Mouse (Mus musculus) intestine, embryonic 15.5 days (tissue): ENCODE measurements around the gene Arhgap28. TPM values are rescaled to one million over a fixed set of nuclear protein-coding genes. Genes with fewer than 3 reads are reported as not detected.

ENCODE experiments used
- ATAC-seq: fragments of 200-750 bp; cut with Nextera tagmentation; 2 replicates; pipeline ENCODE4 v1.8.0; 2017; ENCODE audit warnings: moderate TSS enrichment, moderate library complexity
- H3K27ac ChIP-seq: fragments of 300-500 bp; sonication (generic); 2 replicates; pipeline ENCODE4 v1.5.1; 2015; ENCODE audit warnings: mild to moderate bottlenecking, inconsistent platforms
- H3K27me3 ChIP-seq: fragments of 300-500 bp; sonication (generic); replicated peaks from 2 replicates; pipeline ENCODE4 v1.6.1; 2015; ENCODE audit warnings: inconsistent platforms
- H3K36me3 ChIP-seq: fragments of 300-500 bp; sonication (generic); 2 replicates; pipeline ENCODE4 v1.6.1; 2015; ENCODE audit warnings: inconsistent platforms
- H3K4me1 ChIP-seq: fragments of 300-500 bp; sonication (generic); replicated peaks from 2 replicates; pipeline ENCODE4 v1.6.1; 2015; ENCODE audit warnings: inconsistent platforms
- H3K4me2 ChIP-seq: fragments of 300-500 bp; sonication (generic); replicated peaks from 2 replicates; pipeline ENCODE4 v1.6.1; 2015; ENCODE audit warnings: mild to moderate bottlenecking, inconsistent platforms
- H3K4me3 ChIP-seq: fragments of 300-500 bp; sonication (generic); replicated peaks from 2 replicates; pipeline ENCODE4 v1.5.1; 2015; ENCODE audit warnings: inconsistent platforms
- H3K9ac ChIP-seq: fragments of 300-500 bp; sonication (generic); 2 replicates; pipeline ENCODE4 v1.6.1; 2015; ENCODE audit warnings: inconsistent platforms
- H3K9me3 ChIP-seq: fragments of 300-500 bp; sonication (generic); 2 replicates; pipeline ENCODE4 v1.6.1; 2016; ENCODE audit warnings: inconsistent platforms
- WGBS: fragments of 180-500 bp; shearing (Covaris S2); methylation state at CpG from one replicate; pipeline ENCODE4 v1.1.7; 2015; 5-methylcytosine and 5-hydroxymethylcytosine counted together
- polyA plus RNA-seq: library from polyadenylated mRNA; unstranded; fragments of >200 nt; fragmentation: Nextera tagmentation; extraction: Ambion mirVana; gene quantifications from 2 replicates; pipeline ENCODE4 v1.2.1, GENCODE M21; 2015

Arhgap28 gene
- polyA plus RNA-seq, 1 experiment from 2014 or later = 19.1 TPM

DNA sequence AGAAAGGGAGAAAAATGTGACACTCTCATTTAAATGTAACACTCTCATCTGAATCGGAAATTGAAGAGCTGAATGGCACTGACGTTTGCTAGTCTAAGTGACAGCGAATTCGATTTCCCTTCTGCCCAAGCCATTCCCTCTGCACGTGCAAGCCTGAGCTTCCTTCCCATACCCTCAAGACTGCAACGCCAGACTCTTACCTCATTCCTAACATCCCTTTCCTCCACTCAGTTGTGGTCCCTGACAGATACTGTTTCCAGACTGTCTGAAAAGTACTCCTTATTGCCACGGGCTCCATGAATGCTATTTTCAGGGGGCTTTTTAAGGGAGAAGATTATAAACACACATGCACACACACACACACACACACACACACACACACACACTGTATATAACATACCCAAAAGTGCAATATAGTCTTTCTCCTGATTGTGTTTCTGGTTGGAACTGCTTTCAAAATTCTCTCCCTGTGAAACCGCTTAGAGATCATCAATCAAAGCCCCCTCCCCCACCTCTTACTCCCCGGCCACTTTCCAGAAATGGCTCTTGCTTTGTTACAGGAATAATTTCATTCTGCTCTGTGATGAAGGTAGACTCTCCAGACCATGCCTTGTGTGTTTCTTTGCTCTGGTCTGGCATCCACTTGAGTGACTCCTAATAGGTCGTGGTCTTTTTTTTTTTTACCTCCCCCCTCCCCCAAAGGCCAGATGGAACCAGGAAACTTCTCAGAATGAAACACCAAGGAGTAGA is 836 bp upstream of the Arhgap28 start:
- 5% methylated on average over 10 of the region's 10 CpGs for WGBS
- peak overlapping the region; percentile 46 for H3K9ac ChIP-seq

DNA sequence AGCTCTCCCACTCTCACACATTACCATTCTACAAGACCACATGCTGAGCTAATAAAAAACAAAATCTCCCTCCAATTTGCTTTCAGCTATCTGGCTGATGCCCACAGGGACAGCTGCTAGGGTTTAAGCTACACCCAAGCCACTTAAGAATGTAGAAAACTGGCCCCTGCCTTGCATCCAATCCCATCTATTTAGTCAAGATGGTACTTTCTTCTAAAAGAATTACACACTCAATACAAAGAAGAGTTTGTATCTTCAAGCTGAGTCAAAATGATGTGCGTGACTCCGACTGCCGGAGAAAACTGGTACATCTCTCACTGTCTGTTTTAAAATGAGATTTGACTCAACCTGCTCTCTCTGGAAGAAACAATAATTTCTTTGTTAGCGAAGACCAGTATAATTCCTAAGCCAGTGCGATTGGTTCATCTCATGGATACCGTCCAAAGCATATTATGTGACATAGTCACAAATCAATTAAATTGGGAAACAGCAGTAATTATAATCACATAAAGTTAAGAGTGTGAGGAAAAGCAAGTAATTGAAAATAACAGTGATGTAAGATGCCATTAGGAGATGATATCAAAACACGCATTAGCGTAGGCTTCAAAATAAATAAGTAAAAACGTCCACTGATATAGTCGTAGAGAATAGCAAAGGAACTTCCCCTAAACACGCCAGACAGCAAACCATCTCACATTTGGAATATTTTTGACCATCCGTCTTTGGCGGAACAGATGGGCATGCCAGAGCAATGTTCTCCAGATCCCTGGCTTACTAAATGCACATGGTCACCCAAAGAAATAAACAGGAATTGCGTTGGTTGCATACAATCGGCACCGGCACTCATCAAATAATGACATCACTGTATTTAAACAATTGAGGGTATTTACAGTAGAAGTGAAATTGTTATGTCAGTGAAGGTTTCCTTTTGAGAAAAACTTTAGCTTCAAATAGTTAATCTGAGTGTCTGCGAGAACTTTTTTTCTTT is 1.0 kb downstream of the Arhgap28 start:
- no peaks in the 10 kb centered on the region for H3K27me3 ChIP-seq
- H3K9ac ChIP-seq = peak overlapping the region; percentile 70
- no peaks in the 10 kb centered on the region for H3K36me3 ChIP-seq
- WGBS = 17% methylated on average over 17 of the region's 17 CpGs
- peak overlapping the region; percentile 75 for H3K4me3 ChIP-seq
- ATAC-seq = no peak
- peak overlapping the region; percentile 64 for H3K4me2 ChIP-seq
- H3K4me1 ChIP-seq = peaks cover 19% of the 10 kb centered on the region
- 0 out of 2 replicates have a peak overlapping the region, but pooled peaks have one; percentile 95 for H3K27ac ChIP-seq
- no peaks in the 10 kb centered on the region for H3K9me3 ChIP-seq

More for the DNA sequence above, 836 bp upstream of the Arhgap28 start:
- Histone ChIP-seq H3K4me1 (peaks cover 19% of the 10 kb centered on the region), H3K4me2 (peak overlapping the region; percentile 64), H3K9me3 (no peaks in the 10 kb centered on the region), H3K27me3 (no peaks in the 10 kb centered on the region), H3K27ac (peak overlapping the region; percentile 95), H3K4me3 (peak overlapping the region; percentile 75), H3K36me3 (no peaks in the 10 kb centered on the region)
- ATAC-seq = peak; percentile 48

DNA sequence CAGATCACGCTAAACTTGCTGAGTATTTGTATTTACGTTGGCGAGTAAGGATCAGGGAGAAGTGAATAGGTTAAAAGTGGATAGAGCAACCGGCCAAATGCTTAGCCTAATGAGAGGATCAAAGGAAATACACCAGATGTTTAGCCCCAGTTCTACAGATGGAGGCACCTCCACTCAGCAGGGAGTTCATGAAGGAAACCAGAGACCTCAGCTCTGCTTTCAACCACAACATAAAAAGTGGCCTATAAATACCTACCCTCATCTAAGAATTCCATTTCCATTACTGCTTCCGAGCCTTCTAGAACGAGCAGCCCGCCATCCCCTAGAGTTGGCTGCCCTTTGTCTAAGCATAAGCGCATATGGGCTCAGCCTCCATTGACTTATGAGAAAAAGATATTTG is 4.1 kb downstream of the Arhgap28 start:
- no peak for ATAC-seq
- H3K36me3 ChIP-seq = no peaks in the 10 kb centered on the region
- no peak overlapping the region for H3K27ac ChIP-seq
- peaks cover 25% of the 10 kb centered on the region for H3K4me1 ChIP-seq
- H3K27me3 ChIP-seq = no peaks in the 10 kb centered on the region
- H3K4me3 ChIP-seq = no peak overlapping the region
- no peak overlapping the region for H3K9ac ChIP-seq
- WGBS = 46% methylated on average over 8 of the region's 8 CpGs
- H3K9me3 ChIP-seq = no peaks in the 10 kb centered on the region
- H3K4me2 ChIP-seq = no peak overlapping the region

- 60% methylated on average over 7 of the region's 7 CpGs for WGBS
- no peaks in the 10 kb centered on the region for H3K9me3 ChIP-seq
- no peaks in the 10 kb centered on the region for H3K27me3 ChIP-seq
- H3K4me1 ChIP-seq = peaks cover 24% of the 10 kb centered on the region; the same call in 1 of the 2 replicates
- H3K4me2 ChIP-seq = no peak overlapping the region
- ATAC-seq = no peak
- no peak overlapping the region for H3K4me3 ChIP-seq
- H3K27ac ChIP-seq = no peak overlapping the region
- H3K36me3 ChIP-seq = no peaks in the 10 kb centered on the region
- no peak overlapping the region for H3K9ac ChIP-seq
These were observed 7.2 kb downstream of the Arhgap28 start for GRCm38 (mm10) chr17:67996769-67997155.

DNA sequence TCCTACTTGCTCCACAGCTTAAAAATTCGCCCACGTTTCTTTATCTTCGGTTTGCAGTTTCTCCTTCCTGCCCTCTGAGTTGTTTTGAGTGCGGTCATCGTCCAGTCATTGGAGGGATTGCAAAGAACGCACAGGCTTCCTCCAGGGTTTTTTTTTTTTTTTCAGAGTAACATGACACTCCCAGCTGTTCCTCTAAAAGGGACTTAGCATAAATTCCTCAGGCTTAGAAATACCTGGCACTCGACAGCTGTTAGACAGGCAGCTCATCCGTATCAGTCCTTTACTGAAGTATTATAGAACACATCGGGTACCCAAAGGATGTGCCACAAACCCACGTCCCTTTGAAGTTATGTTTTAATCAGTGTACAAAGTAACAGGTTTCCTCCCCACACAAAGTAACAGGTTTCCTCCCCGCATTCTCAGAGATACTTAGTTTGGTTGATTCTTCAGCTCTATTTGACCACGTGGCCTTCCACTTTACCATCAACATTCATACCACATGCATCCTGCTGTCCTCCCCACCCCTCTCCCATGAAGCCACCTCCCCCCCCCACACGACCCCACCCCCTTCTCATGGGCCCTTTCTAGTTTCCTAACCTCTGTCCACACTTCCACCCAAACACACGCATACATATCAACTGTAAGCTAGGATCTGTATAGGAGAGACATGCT is 7.7 kb downstream of the Arhgap28 start:
- H3K4me3 ChIP-seq = no peak overlapping the region
- 9% methylated on average over 14 of the region's 14 CpGs for WGBS

GRCm38 (mm10) chr17:67995277-67995819 is 8.6 kb downstream of the Arhgap28 start:
- Histone ChIP-seq H3K4me3 (no peak overlapping the region), H3K9ac (no peak overlapping the region), H3K9me3 (no peaks in the 10 kb centered on the region), H3K4me1 (peaks cover 15% of the 10 kb centered on the region; the same call in 1 of the 2 replicates), H3K27me3 (no peaks in the 10 kb centered on the region), H3K27ac (peak overlapping the region; percentile 18; the same call in 1 of the 2 replicates), H3K36me3 (no peaks in the 10 kb centered on the region), H3K4me2 (no peak overlapping the region)
- peak; percentile 62 for ATAC-seq
- WGBS = 51% methylated on average over 2 of the region's 2 CpGs

More for the DNA sequence above, 7.7 kb downstream of the Arhgap28 start:
- Histone ChIP-seq H3K27me3 (no peaks in the 10 kb centered on the region), H3K9me3 (no peaks in the 10 kb centered on the region), H3K27ac (0 out of 2 replicates have a peak overlapping the region, but pooled peaks have one; percentile 40), H3K4me1 (peaks cover 23% of the 10 kb centered on the region; the same call in 1 of the 2 replicates), H3K36me3 (no peaks in the 10 kb centered on the region), H3K9ac (no peak overlapping the region), H3K4me2 (peak overlapping the region; percentile 43)
- ATAC-seq = peak; percentile 74

DNA sequence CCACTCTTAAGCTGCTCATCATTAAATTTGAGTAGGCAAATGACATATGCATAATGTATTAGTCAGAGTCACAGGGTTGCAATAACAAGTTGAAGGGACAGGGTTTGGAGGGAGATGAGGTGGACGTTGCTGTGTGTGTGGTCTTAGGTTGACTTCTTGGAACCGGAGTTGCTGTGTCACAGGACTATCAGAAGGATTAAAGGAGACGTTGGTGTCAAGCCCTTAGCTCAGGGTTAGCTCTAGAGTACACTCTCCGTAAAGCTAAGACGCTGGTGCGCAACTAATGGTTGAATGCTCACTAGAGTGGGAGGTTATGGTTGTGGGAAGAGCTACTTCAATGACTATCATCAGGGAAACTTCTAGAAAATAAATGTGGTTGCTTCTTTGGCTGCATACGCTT is 9.1 kb downstream of the Arhgap28 start:
- ATAC-seq = 0 out of 2 replicates have a peak, but pooled peaks have one; percentile 15
- 0 out of 2 replicates have a peak overlapping the region, but pooled peaks have one; percentile 18 for H3K27ac ChIP-seq

DNA sequence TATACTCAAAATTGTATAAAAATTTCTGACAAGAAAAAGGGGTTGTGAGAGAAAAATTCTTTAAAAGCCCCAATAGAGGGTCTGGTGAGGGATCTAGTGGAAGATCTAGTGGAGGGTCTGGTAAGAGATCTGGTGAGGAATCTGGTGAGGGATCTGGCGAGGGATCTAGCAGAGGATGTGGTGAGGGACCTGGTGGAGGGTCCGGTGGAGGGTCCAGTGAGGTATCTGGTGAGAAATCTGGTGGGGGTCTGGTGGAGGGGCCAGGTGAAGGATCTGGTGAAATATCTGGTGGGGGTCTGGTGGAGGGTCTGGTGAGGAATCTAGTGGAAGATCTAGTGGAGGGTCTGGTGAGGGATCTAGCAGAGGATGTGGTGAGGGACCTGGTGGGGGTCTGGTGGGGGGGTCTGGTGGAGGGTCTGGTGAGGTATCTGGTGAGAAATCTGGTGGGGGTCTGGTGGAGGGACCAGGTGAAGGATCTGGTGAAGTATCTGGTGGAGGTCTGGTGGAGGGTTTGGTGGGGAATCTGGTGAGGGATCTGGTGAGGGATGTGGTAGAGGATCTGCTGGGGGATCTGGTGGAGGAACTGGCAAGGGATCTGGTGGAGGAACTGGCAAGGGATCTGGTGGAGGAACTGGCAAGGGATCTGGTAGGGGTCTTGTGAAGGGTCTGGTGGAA is 10.4 kb downstream of the Arhgap28 start:
- Histone ChIP-seq H3K4me3 (no peak overlapping the region), H3K27ac (no peak overlapping the region), H3K36me3 (no peaks in the 10 kb centered on the region), H3K9ac (no peak overlapping the region), H3K4me1 (peaks cover 33% of the 10 kb centered on the region), H3K27me3 (no peaks in the 10 kb centered on the region), H3K9me3 (no peaks in the 10 kb centered on the region), H3K4me2 (no peak overlapping the region)
- no peak for ATAC-seq
- WGBS = 92% methylated on average over 2 of the region's 2 CpGs

More for the DNA sequence above, 9.1 kb downstream of the Arhgap28 start:
- H3K36me3 ChIP-seq = no peaks in the 10 kb centered on the region
- no peak overlapping the region for H3K9ac ChIP-seq
- H3K9me3 ChIP-seq = no peaks in the 10 kb centered on the region
- WGBS = 62% methylated on average over 7 of the region's 7 CpGs
- peaks cover 20% of the 10 kb centered on the region for H3K4me1 ChIP-seq
- H3K4me2 ChIP-seq = no peak overlapping the region
- no peaks in the 10 kb centered on the region for H3K27me3 ChIP-seq
- no peak overlapping the region for H3K4me3 ChIP-seq

DNA sequence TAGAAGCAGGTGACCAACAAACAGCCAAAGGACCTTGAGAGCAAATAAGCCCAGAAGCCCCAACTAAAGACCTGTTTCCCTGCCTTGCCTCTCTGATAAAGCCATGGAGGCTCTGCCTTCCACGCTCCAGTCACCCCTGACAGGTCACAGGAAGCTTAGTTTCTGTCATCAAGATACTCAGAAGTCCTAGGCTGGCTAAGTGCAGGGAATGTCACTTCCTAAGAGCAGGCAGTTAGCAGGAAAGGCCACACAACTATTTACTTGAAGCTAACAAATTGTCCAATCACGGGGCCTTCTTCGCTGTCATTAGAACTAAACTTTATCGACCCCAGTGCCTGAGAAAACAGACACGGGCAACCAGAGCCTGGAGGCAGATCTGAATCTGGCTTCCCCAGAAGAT is 14.2 kb downstream of the Arhgap28 start:
- no peaks in the 10 kb centered on the region for H3K9me3 ChIP-seq
- H3K27me3 ChIP-seq = no peaks in the 10 kb centered on the region
- H3K36me3 ChIP-seq = no peaks in the 10 kb centered on the region
- H3K4me1 ChIP-seq = peaks cover 26% of the 10 kb centered on the region
- WGBS = 22% methylated on average over 5 of the region's 5 CpGs
- H3K27ac ChIP-seq = peak overlapping the region; percentile 61
- no peak overlapping the region for H3K4me3 ChIP-seq
- peak overlapping the region; percentile 7; the same call in 1 of the 2 replicates for H3K4me2 ChIP-seq
- no peak for ATAC-seq
- H3K9ac ChIP-seq = no peak overlapping the region

GRCm38 (mm10) chr17:67988920-67989621 is 14.8 kb downstream of the Arhgap28 start:
- 14% methylated on average over 15 of the region's 15 CpGs for WGBS
- Histone ChIP-seq H3K9ac (no peak overlapping the region), H3K27ac (peak overlapping the region; percentile 61), H3K4me3 (no peak overlapping the region), H3K27me3 (no peaks in the 10 kb centered on the region), H3K36me3 (no peaks in the 10 kb centered on the region), H3K4me1 (peaks cover 24% of the 10 kb centered on the region), H3K4me2 (peak overlapping the region; percentile 7; the same call in 1 of the 2 replicates), H3K9me3 (no peaks in the 10 kb centered on the region)
- peak; percentile 86 for ATAC-seq
